Mouse (Mus musculus) forebrain, embryonic 12.5 days (tissue): ENCODE data around the gene Kpna6. TPM values are rescaled to one million over a fixed set of nuclear protein-coding genes. Genes with fewer than 3 reads are reported as not detected.

ENCODE experiments used
- ATAC-seq: fragments of 200-750 bp; cut with Nextera tagmentation; 2 replicates; pipeline ENCODE4 v1.8.0; 2017; ENCODE audit warnings: moderate TSS enrichment; ENCODE audit not compliant: low FRiP score
- H3K27ac ChIP-seq: fragments of 300-500 bp; sonication (generic); 2 replicates; pipeline ENCODE4 v1.5.1; 2016; ENCODE audit warnings: mild to moderate bottlenecking
- H3K27me3 ChIP-seq: fragments of 300-500 bp; sonication (generic); 2 replicates; pipeline ENCODE4 v1.6.1; 2016; ENCODE audit warnings: mild to moderate bottlenecking
- H3K36me3 ChIP-seq: fragments of 300-500 bp; sonication (generic); replicated peaks from 2 replicates; pipeline ENCODE4 v1.6.1; 2016; ENCODE audit warnings: mild to moderate bottlenecking
- H3K4me1 ChIP-seq: fragments of 300-500 bp; sonication (generic); 2 replicates; pipeline ENCODE4 v1.6.1; 2016
- H3K4me2 ChIP-seq: fragments of 300-500 bp; sonication (generic); 2 replicates; pipeline ENCODE4 v1.6.1; 2016; ENCODE audit warnings: mild to moderate bottlenecking, moderate library complexity
- H3K4me3 ChIP-seq: fragments of 300-500 bp; sonication (generic); replicated peaks from 2 replicates; pipeline ENCODE4 v1.5.1; 2016; ENCODE audit warnings: mild to moderate bottlenecking
- H3K9ac ChIP-seq: fragments of 300-500 bp; sonication (generic); 2 replicates; pipeline ENCODE4 v1.6.1; 2016; ENCODE audit warnings: mild to moderate bottlenecking
- H3K9me3 ChIP-seq: fragments of 300-500 bp; sonication (generic); 2 replicates; pipeline ENCODE4 v1.6.1; 2016
- WGBS: fragments of 180-500 bp; shearing (Covaris S2); methylation state at CpG from one replicate; pipeline ENCODE4 v1.1.7; 2016; 5-methylcytosine and 5-hydroxymethylcytosine counted together
- polyA plus RNA-seq: library from polyadenylated mRNA; unstranded; fragments of >200 nt; fragmentation: Nextera tagmentation; extraction: Ambion mirVana; gene quantifications from 2 replicates; pipeline ENCODE4 v1.2.1, GENCODE M21; 2016

The Kpna6 gene
- polyA plus RNA-seq, 1 experiment from 2014 or later = 13.6 TPM

DNA sequence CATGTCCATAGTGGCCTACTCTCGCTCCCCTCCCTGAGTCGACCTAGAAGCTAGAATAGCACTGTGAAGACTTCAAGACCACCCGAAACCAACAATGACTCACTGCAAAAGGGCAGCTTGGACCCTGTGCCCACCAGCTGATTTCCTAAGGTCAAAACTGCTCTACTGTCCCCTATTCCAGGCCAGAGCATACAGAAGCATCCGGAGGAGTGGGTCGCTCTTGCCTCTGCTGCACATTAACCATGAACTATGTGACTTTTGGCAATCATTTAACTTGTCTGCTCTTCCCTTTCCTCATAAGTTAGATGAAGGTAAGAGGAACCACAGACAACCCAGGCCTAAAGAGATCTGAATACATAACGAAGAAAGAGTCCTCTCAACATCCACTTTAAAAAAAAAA is 12.0 kb upstream of the Kpna6 start:
- H3K4me2 ChIP-seq = no peak overlapping the region
- 94% methylated on average over 6 of the region's 6 CpGs for WGBS
- no peak overlapping the region for H3K9ac ChIP-seq
- H3K27ac ChIP-seq = no peak overlapping the region
- H3K4me1 ChIP-seq = no peaks in the 10 kb centered on the region
- peaks cover 92% of the 10 kb centered on the region for H3K36me3 ChIP-seq
- no peak overlapping the region for H3K4me3 ChIP-seq
- no peak for ATAC-seq
- no peaks in the 10 kb centered on the region for H3K27me3 ChIP-seq
- no peaks in the 10 kb centered on the region for H3K9me3 ChIP-seq

DNA sequence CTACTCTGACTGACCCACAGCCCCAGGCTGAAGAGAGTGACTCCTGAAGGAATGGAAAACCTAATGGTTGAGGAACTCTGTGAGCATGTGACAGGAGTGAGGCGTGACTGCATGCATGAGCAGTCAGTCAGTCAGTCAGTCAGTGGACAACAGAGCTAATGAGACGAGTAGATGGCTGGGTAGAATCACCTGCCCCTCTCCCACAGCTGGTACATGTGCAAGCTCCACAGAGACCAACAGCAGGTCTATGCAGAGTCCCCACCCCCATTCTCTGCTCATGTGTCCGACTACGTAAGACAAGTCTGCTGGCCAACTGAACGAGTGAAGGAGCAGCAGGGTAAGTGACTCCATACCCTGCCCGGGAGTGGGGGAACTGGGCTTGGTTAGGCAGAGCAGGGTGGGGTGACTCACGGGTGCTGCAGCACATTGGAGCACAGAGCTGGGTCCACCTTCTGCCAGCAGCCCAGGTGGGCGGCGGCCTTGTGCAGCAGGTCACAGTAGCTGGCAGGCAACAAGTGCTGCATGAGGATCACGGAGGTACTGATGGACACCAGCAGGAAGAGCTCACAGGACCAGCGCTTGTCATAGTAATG is 11.4 kb upstream of the Kpna6 start:
- H3K4me2 ChIP-seq = no peak overlapping the region
- WGBS = 90% methylated on average over 11 of the region's 11 CpGs
- ATAC-seq = no peak
- peaks cover 91% of the 10 kb centered on the region for H3K36me3 ChIP-seq
- no peak overlapping the region for H3K9ac ChIP-seq
- H3K27me3 ChIP-seq = no peaks in the 10 kb centered on the region
- no peak overlapping the region for H3K4me3 ChIP-seq
- no peaks in the 10 kb centered on the region for H3K4me1 ChIP-seq
- no peaks in the 10 kb centered on the region for H3K9me3 ChIP-seq
- H3K27ac ChIP-seq = no peak overlapping the region

DNA sequence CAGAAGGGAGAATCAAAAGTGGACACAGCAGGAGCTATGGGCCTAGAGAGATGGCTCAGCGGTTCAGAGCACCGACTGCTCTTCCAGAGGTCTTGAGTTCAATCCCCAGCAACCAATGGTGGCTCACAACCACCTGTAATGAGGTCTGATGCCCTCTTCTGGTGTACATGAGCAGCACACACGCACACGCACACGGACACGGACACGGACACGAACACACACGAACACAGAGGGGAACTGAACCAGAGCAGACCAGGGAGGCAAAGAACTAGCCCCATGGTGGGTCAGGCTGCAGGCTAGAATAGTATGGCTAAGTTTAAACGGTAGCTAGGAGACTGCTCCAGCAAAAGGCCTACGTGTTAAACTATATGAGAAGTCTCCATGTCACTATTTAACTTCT is 9.3 kb upstream of the Kpna6 start:
- H3K4me2 ChIP-seq = no peak overlapping the region
- no peak for ATAC-seq
- peaks cover 93% of the 10 kb centered on the region for H3K36me3 ChIP-seq
- no peak overlapping the region for H3K27ac ChIP-seq
- no peak overlapping the region for H3K4me3 ChIP-seq
- H3K27me3 ChIP-seq = no peaks in the 10 kb centered on the region
- no peaks in the 10 kb centered on the region for H3K4me1 ChIP-seq
- 94% methylated on average over 11 of the region's 11 CpGs for WGBS
- H3K9ac ChIP-seq = no peak overlapping the region
- no peaks in the 10 kb centered on the region for H3K9me3 ChIP-seq

DNA sequence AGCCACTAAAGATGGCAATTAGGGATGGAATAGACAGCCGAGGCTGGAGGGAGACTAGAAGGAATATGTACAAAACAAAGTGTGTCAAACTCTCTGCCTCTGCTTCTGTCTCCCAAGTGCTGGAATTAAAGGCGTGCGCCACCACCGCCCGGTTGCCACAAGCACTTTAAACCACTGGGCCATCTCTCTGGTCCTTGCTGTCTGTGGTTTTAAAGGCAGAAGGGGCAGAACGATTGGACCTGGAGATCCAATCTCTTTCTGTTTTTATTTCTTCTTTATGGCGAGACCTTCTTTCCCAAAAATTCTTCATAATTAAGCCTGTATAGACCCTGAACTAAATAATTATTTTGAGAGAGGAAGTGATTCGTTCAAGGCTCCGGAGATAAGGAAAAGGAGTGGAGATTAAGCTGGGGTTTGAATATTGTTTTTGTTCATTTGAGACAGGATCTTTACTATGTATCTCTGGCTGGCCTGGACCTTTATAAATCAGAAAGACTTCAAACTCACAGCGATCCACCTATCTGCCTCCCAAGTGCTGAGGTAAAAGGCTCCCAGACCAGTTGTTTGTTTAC is 397 bp upstream of the Kpna6 start:
- WGBS = 14% methylated on average over 10 of the region's 10 CpGs
- H3K9me3 ChIP-seq = no peaks in the 10 kb centered on the region
- peak overlapping the region; percentile 100 for H3K4me3 ChIP-seq
- H3K4me1 ChIP-seq = peaks cover 15% of the 10 kb centered on the region
- peak overlapping the region; percentile 88 for H3K4me2 ChIP-seq
- ATAC-seq = no peak
- peaks cover 29% of the 10 kb centered on the region for H3K36me3 ChIP-seq
- H3K9ac ChIP-seq = peak overlapping the region; percentile 96; the same call in 1 of the 2 replicates
- peak overlapping the region; percentile 95 for H3K27ac ChIP-seq
- no peaks in the 10 kb centered on the region for H3K27me3 ChIP-seq

DNA sequence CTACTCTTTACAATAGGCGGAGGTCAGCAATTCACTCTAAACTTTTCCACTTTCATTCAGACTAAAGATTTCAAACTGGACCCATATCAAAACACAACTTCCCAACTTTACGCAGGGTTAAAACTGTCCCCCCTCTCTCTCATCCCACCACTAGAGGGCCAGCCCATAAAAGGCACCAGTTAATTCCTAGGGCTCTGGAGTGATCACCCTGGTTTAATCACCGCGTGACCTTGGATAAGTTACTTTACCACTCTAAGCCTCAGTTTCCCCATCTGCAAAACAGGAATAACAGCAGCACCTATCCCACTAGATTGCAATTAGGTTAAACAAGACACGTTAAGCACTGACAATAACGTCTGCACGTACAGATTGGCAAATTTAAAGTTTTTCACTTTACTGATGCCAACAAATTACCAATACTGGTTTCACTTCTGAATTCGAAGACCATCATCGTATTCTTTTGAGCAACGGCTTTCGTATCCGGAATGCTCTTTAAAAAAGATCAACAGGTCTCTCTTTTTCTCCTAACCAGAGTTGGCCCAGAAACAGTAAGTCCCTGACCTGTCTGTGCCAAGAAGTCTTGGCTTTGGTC is 980 bp downstream of the Kpna6 start:
- Histone ChIP-seq H3K36me3 (peaks cover 25% of the 10 kb centered on the region), H3K9me3 (no peaks in the 10 kb centered on the region), H3K4me3 (peak overlapping the region; percentile 100), H3K27me3 (no peaks in the 10 kb centered on the region), H3K4me2 (peak overlapping the region; percentile 88), H3K27ac (peak overlapping the region; percentile 95; the same call in 1 of the 2 replicates), H3K4me1 (peaks cover 15% of the 10 kb centered on the region), H3K9ac (peak overlapping the region; percentile 96)
- WGBS = 9% methylated on average over 12 of the region's 12 CpGs
- no peak for ATAC-seq

DNA sequence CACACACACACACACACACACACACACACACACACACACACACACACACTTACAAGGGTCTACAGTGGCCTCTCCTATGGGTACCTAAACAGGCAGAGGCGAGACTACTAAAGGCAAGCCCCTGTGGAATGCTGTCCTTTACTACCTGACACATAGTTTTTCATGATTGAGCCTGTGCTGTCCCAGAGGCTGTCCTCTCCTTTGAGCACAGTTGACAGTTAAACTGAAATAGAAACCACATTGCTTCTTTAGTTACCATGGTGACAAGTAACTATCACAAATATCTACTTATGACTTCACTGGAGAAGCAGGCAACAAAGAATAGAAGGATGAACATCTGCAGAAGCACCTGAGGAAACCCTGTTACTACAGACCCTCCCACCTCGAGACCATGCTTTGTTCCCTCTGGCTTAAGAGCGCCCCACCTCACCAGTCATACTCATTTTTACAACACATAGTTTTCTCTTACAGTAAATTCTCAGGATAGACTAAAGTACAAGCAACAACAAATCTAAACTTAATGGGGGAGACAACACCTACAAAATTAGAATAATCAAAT is 10.2 kb downstream of the Kpna6 start:
- H3K4me2 ChIP-seq = no peak overlapping the region
- H3K4me1 ChIP-seq = no peaks in the 10 kb centered on the region
- H3K4me3 ChIP-seq = no peak overlapping the region
- H3K27ac ChIP-seq = no peak overlapping the region
- no peaks in the 10 kb centered on the region for H3K9me3 ChIP-seq
- 89% methylated on average over 3 of the region's 3 CpGs for WGBS
- H3K9ac ChIP-seq = no peak overlapping the region
- peaks cover 50% of the 10 kb centered on the region for H3K36me3 ChIP-seq
- ATAC-seq = no peak
- H3K27me3 ChIP-seq = no peaks in the 10 kb centered on the region

DNA sequence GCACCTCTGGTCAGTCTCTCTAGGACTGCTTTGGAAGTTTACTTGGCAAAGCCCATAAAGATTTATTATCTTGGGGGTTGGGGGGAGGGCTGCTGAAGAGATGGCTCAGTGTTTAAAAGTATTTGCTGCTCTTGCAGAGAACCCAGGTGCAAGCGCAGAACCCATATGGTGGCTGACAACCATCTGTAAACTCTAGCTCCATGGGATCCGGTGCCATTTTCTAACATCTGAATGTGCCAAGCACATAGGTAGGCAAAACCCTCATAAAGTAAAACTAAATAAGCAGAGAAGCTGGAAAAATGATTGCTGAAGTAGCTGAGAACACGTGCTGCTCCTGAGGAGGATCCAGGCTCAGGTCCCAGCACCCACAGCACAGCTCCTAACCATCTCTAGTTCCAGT is 11.0 kb downstream of the Kpna6 start:
- no peak overlapping the region for H3K27ac ChIP-seq
- no peak overlapping the region for H3K4me2 ChIP-seq
- 92% methylated on average over 3 of the region's 3 CpGs for whole genome bisulfite sequencing
- no peaks in the 10 kb centered on the region for H3K4me1 ChIP-seq
- no peaks in the 10 kb centered on the region for H3K9me3 ChIP-seq
- peaks cover 54% of the 10 kb centered on the region for H3K36me3 ChIP-seq
- ATAC-seq = no peak
- H3K9ac ChIP-seq = no peak overlapping the region
- no peak overlapping the region for H3K4me3 ChIP-seq
- H3K27me3 ChIP-seq = no peaks in the 10 kb centered on the region

DNA sequence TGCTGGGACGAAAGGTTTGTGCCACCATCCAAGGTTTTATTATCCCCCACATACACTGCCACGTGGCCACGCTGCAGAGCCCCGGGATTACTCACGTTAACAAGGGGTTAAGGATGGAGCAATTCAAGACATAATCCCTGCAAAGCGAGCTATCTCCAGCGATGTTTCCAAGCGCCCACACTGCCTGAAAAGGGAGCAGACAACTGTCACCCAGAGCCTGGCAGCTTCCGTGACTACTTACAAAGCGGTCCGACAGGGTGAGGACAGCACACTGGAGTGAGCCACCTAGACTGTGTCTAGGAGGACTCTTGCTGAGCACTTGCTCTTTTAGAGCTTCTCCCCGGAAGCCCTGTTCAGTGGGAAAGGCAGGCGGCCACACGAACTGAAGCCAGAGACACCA is 17.8 kb downstream of the Kpna6 start:
- H3K4me3 ChIP-seq = no peak overlapping the region
- H3K4me2 ChIP-seq = no peak overlapping the region
- WGBS = 90% methylated on average over 14 of the region's 14 CpGs
- no peaks in the 10 kb centered on the region for H3K27me3 ChIP-seq
- peaks cover 87% of the 10 kb centered on the region for H3K36me3 ChIP-seq
- no peaks in the 10 kb centered on the region for H3K4me1 ChIP-seq
- H3K27ac ChIP-seq = no peak overlapping the region
- no peaks in the 10 kb centered on the region for H3K9me3 ChIP-seq
- H3K9ac ChIP-seq = no peak overlapping the region
- no peak for ATAC-seq

DNA sequence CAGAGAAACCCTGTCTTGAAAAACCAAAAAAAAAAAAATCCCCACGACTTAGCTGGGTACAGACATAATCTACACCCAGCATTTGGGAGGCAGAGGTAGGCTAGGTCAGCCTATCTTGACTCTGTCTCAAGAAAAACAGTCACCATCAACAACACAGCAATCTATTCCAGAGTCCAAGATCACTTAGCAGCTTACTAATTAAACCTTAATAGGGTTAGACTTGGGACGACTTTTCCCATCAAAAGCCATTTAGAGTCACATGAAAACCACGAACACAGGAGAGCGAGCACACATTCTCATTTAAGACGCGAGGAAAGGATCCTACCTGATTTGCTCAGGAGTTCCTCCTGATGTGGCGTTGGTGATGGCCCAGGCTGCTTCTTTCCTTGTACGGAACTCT is 22.2 kb downstream of the Kpna6 start:
- H3K27ac ChIP-seq = no peak overlapping the region
- no peak overlapping the region for H3K4me3 ChIP-seq
- H3K9ac ChIP-seq = no peak overlapping the region
- H3K4me2 ChIP-seq = no peak overlapping the region
- ATAC-seq = no peak
- no peaks in the 10 kb centered on the region for H3K27me3 ChIP-seq
- no peaks in the 10 kb centered on the region for H3K4me1 ChIP-seq
- H3K9me3 ChIP-seq = no peaks in the 10 kb centered on the region
- 93% methylated on average over 8 of the region's 8 CpGs for WGBS
- peaks cover 93% of the 10 kb centered on the region for H3K36me3 ChIP-seq

DNA sequence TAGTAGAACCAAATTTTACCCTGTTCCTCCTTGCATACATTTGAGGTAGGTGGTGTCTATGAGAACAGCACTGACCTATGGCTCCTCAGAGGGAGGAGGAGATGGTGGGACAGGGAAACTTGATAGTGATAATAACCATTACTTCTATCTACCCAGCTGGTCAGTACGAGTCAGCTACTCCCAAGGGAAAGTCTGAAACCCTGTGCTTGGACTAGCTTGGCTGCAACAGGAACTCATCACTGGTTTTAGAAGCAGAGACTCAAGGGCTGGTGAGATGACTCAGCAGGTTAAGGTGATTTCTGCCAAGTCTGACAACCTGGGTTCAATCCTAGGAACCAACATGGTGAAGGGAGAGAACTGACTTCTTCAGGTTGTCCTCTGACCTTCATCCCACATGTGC is 23.9 kb downstream of the Kpna6 start:
- Histone ChIP-seq H3K9ac (no peak overlapping the region), H3K4me2 (no peak overlapping the region), H3K27ac (no peak overlapping the region), H3K4me1 (no peaks in the 10 kb centered on the region), H3K27me3 (no peaks in the 10 kb centered on the region), H3K4me3 (no peak overlapping the region), H3K9me3 (no peaks in the 10 kb centered on the region), H3K36me3 (peaks cover 89% of the 10 kb centered on the region)
- ATAC-seq = no peak
- WGBS = 88% methylated on average over 1 of the region's 1 CpGs

DNA sequence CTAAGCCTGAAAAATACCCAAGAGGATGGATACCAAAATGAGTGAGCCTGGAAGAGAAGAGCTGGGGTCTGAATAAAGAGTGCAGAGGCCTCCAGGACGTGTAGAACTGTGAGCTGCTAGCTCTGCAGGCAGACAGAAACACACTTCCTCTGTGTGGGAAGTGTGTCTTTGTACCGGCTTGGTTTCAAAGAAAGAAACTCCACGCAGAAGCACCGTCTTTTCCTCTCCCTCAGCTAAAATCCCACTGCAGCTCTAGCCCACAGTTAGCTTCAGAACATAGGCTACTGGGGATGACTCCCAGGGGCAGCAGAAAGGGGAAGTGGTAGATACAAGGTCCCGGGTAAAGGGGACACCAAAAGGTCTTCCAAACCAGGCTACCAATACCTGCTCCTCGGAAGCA is 27.4 kb downstream of the Kpna6 start:
- Histone ChIP-seq H3K9me3 (no peaks in the 10 kb centered on the region), H3K4me3 (no peak overlapping the region), H3K9ac (no peak overlapping the region), H3K4me2 (no peak overlapping the region), H3K27ac (no peak overlapping the region), H3K36me3 (peaks cover 61% of the 10 kb centered on the region), H3K4me1 (peaks cover 6% of the 10 kb centered on the region), H3K27me3 (no peaks in the 10 kb centered on the region)
- WGBS = 93% methylated on average over 6 of the region's 6 CpGs
- no peak for ATAC-seq

DNA sequence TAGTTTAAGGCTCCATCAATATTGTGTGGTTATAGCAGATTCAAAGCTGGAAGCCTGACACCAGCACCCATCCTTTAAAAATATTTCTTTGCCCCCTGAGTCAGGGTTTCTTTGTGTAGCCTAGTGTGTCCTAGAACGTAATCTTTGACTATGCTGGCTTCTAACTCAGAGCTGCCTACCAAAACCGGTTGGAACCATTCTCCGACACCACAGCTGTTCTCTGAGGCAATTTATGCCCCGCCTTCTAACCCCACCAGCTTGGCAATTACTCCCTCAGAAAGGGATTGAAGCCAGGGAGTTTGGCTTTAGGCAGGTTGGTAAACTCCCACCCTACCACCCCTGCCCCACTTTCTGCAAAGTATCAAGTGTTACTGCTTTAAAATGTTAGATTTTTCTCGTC is 30.8 kb downstream of the Kpna6 start:
- Histone ChIP-seq H3K9me3 (no peaks in the 10 kb centered on the region), H3K27me3 (no peaks in the 10 kb centered on the region), H3K36me3 (peaks cover 53% of the 10 kb centered on the region), H3K27ac (0 out of 2 replicates have a peak overlapping the region, but pooled peaks have one; percentile 9), H3K9ac (no peak overlapping the region), H3K4me2 (peak overlapping the region; percentile 74), H3K4me3 (no peak overlapping the region), H3K4me1 (peaks cover 28% of the 10 kb centered on the region)
- 50% methylated on average over 5 of the region's 5 CpGs for WGBS
- ATAC-seq = no peak
